Mouse (Mus musculus): ENCODE data around the gene Clk2.

Clk2 gene

DNA sequence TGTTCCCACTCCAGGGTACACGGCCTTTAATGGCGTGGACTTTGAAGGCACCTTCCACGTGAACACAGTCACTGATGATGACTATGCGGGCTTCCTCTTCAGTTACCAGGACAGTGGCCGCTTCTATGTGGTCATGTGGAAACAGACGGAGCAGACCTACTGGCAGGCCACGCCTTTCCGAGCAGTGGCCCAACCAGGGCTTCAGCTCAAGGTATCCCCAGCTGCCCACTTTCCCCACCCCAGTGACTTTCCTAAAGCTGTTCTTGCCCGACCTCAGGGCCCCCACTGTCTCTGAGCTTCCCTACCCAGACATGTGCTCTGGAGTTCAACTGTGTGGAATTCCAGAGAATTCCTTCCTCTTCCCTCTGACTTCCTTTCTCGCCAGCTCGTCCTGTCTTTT is 60.2 kb downstream of the Clk2 start:
- DNase-seq (ENCODE audit: low spot score): no peak

DNA sequence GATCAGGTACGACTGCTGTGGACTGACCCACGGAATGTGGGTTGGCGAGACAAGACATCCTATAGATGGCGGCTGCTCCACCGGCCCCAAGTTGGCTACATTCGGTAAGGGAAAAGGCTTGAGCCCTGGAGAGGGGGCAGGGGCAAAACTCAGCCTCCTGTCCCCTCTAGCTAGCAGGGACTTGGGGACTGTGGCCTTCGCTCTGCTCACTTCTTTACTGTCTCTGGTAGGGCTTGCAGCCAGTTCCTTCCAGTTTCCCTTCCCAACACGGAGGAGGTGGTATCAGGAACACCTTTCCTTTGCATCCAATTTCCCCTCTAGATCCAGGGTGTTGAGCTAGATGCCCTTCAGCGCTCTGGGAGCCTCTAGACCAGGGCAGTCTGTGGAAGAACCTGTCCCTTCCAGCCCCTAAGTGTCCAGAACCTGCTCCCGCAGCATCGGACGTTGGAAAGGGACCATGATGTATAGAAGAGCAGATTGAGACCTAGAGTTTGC is 60.8 kb downstream of the Clk2 start:
- no peak for DNase-seq (ENCODE audit: low spot score)

DNA sequence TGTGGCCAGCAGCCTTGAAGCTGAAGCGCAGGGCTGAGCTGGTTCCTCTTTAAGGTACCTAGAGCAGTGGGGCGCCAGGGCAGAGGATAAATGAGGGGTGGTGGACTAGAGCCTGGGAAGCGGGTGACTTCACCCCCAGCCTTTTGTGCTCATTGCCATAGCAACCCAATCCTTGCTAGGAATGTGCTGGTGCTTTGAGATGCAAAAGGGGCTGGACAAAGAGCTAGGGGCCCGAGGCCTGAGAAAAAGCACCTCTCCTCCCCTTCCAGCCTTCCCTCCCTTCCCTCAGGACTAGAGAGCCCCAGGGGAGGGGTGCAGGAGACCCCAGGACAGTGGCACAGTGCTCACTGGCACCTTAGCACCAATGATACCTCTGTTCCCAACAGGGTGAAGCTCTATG is 61.3 kb downstream of the Clk2 start:
- DNase-seq (ENCODE audit: low spot score): no peak

DNA sequence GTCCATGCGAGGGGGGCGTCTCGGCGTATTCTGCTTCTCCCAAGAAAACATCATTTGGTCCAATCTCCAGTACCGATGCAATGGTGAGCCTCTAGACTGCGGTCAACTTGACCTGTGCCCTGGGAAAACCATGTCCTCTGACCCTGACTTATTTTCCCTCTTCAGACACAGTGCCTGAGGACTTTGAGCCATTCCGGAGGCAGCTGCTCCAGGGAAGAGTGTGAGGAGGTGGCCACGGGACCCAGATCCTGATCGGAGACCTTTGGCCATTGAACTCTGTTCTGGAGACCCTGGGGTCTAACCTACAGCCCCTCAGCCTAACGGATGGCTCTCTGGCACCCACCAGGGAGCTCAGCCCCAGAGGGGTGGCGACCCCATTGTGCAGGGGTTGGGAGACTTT is 61.8 kb downstream of the Clk2 start:
- DNase-seq (ENCODE audit: low spot score): no peak
